Comparison of ENCODE assay signal across 8 mouse cellular contexts in the genomic region with DNA sequence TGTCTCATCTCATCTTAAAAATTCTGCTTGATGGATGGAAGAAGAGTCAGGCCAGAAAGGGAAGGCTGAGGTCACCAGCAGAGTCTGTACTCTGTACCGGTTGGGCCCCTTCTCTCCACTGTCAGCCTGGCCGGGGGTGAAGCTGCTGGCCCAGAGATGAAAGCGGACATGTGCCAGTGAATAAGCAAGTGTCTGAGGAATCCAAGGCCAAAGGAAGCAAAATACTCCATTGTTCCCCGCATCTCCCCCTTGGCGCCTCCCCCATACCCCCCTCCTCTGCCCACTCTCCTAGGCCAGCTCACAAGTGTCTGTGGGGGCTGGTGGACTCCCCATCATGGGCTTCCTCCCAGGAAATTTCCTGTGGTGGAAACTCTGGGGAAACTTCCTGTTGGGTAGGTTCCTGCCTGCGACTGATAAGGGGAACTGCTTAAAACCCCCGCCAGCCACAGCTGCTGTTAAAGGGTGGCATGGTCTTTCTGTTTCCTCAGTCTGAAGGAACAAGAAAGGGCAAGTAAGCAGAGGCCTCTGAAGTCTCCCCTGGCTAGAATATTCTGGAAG.
DNase-seq lines count a peak whose midpoint lies in the region; ATAC-seq and TF ChIP-seq lines count a peak whose summit lies in the region.

No protein-coding gene starts in this region.

- DNase-seq in cerebellum, postnatal 14 days: peak; percentile 38
- no peak for DNase-seq in cerebellum, adult 9-10 months
- peak; percentile 64 for DNase-seq in brain, embryonic 14.5 days (ENCODE audit: low read depth)
- peak; percentile 70 for DNase-seq in lung, postnatal 36 days
- DNase-seq in spleen, adult 2 months (ENCODE audit: low read depth in 1 of 2, low spot score in 2 of 2): peak; percentile 23 to 59
- DNase-seq in left cerebral cortex, postnatal 36 days (ENCODE audit: low spot score in 2 of 2): no peak

- H3K27ac ChIP-seq in heart, embryonic 11.5 days (ENCODE audit: low read depth, low read length): peak overlapping the region; percentile 62
- peak overlapping the region; percentile 64 for H3K27ac ChIP-seq in kidney, embryonic 14.5 days (ENCODE audit: low read depth, low read length)
- 0 out of 2 replicates have a peak overlapping the region, but pooled peaks have one; percentile 14 for H3K27ac ChIP-seq in spleen, adult 2 months (ENCODE audit: insufficient read depth, low read length)

- H3K9me3 ChIP-seq in heart, embryonic 11.5 days (replicated peaks; ENCODE audit: control insufficient read depth, low read length): no peaks in the 10 kb centered on the region
- no peaks in the 10 kb centered on the region for H3K9me3 ChIP-seq in kidney, embryonic 14.5 days (ENCODE audit: control insufficient read depth, low read length)

- intact Hi-C loops in left cerebral cortex, postnatal 36 days (cut with DNase I): loop anchor here (5.0 kb wide), 1 partner anchor 37 kb away; no protein-coding TSS in a partner anchor

- H3K27me3 ChIP-seq in heart, embryonic 11.5 days (ENCODE audit: control insufficient read depth, insufficient read depth, low read length): no peaks in the 10 kb centered on the region
- H3K27me3 ChIP-seq in kidney, embryonic 14.5 days (ENCODE audit: control insufficient read depth, insufficient read depth, low read length): no peaks in the 10 kb centered on the region
- H3K27me3 ChIP-seq in spleen, adult 2 months (ENCODE audit: control insufficient read depth, insufficient read depth, low read length): no peaks in the 10 kb centered on the region

- H3K4me2 ChIP-seq in heart, embryonic 11.5 days: no peak overlapping the region
- H3K4me2 ChIP-seq in kidney, embryonic 14.5 days (replicated peaks; ENCODE audit: low read depth, low read length): no peak overlapping the region

- no peak overlapping the region for H3K9ac ChIP-seq in heart, embryonic 11.5 days (ENCODE audit: low read depth, low read length)
- no peak overlapping the region for H3K9ac ChIP-seq in kidney, embryonic 14.5 days (ENCODE audit: low read depth, low read length)

- H3K4me3 ChIP-seq in heart, embryonic 11.5 days (ENCODE audit: low read depth, low read length): no peak overlapping the region
- H3K4me3 ChIP-seq in kidney, embryonic 14.5 days (ENCODE audit: low read length): no peak overlapping the region
- H3K4me3 ChIP-seq in spleen, adult 2 months (ENCODE audit: extremely low read depth, insufficient read depth, insufficient read length): no peak overlapping the region

- no peak for TF ChIP-seq POLR2A in brain, embryonic 14.5 days (IDR thresholded peaks at IDR 0.05; ENCODE audit: borderline replicate concordance, extremely low read depth, insufficient read depth, insufficient read length, poor library complexity, severe bottlenecking)
- TF ChIP-seq POLR2A in spleen, adult 2 months (IDR thresholded peaks at IDR 0.05; ENCODE audit: low read depth, low read length): no peak

- peak; percentile 61; the same call in 1 of the 2 replicates for ATAC-seq in heart, embryonic 11.5 days (replicated peaks; ENCODE audit: insufficient number of reproducible peaks, low FRiP score, low TSS enrichment)
- peak; percentile 58; the same call in 1 of the 2 replicates for ATAC-seq in kidney, embryonic 14.5 days (ENCODE audit: low FRiP score, low TSS enrichment)

- H3K4me1 ChIP-seq in heart, embryonic 11.5 days (ENCODE audit: control insufficient read depth, insufficient read depth, low read length): peaks cover 66% of the 10 kb centered on the region
- peaks cover 22% of the 10 kb centered on the region; the same call in 1 of the 2 replicates for H3K4me1 ChIP-seq in kidney, embryonic 14.5 days (ENCODE audit: control insufficient read depth, insufficient read depth, low read length)
- peaks cover 23% of the 10 kb centered on the region; the same call in 1 of the 2 replicates for H3K4me1 ChIP-seq in spleen, adult 2 months (ENCODE audit: control insufficient read depth, insufficient read depth, insufficient read length)

- WGBS in heart, embryonic 11.5 days (ENCODE audit: insufficient replicate concordance): 18% methylated on average over 7 of the region's 7 CpGs
- WGBS in kidney, embryonic 14.5 days: 51% methylated on average over 7 of the region's 7 CpGs
- 21% methylated on average over 7 of the region's 7 CpGs for WGBS in spleen, adult 2 months

- no peak for TF ChIP-seq CTCF in brain, embryonic 14.5 days (IDR thresholded peaks at IDR 0.05; ENCODE audit: borderline replicate concordance, extremely low read depth, insufficient read depth, insufficient read length)
- TF ChIP-seq CTCF in spleen, adult 2 months (IDR thresholded peaks at IDR 0.05; ENCODE audit: extremely low read depth, insufficient read depth, insufficient read length, insufficient replicate concordance): no peak

- no peaks in the 10 kb centered on the region for H3K36me3 ChIP-seq in heart, embryonic 11.5 days (ENCODE audit: control insufficient read depth, insufficient read depth, low read length)
- no peaks in the 10 kb centered on the region for H3K36me3 ChIP-seq in kidney, embryonic 14.5 days (ENCODE audit: control insufficient read depth, insufficient read depth, low read length)
- no peaks in the 10 kb centered on the region for H3K36me3 ChIP-seq in spleen, adult 2 months (ENCODE audit: control insufficient read depth, insufficient read depth, low read length)

Comparison
In these comparisons a context has a peak if more than half of its experiments do, and no peak if none do; other contexts are left out.
1. DNase-seq: peak in cerebellum, postnatal 14 days (2 of 2), brain, embryonic 14.5 days (single experiment), lung, postnatal 36 days (single experiment) and spleen, adult 2 months (2 of 2); none in cerebellum, adult 9-10 months (single experiment) and left cerebral cortex, postnatal 36 days (0 of 2).
2. H3K27ac ChIP-seq: peak in every context shown above with its lines; median percentile 64 in kidney, embryonic 14.5 days; 62 in heart, embryonic 11.5 days; 14 in spleen, adult 2 months.